Mouse (Mus musculus): ENCODE data around the gene Dpp6. TPM values are rescaled to one million over a fixed set of nuclear protein-coding genes. Genes with fewer than 3 reads are reported as not detected.
A peak's percentile ranks its signal among the peaks of the same experiment; 100 is the strongest.

The Dpp6 gene
- polyA plus RNA-seq, 2 experiments = 2.4 to 5.0 TPM

GRCm38 (mm10) chr5:27056436-27056835 lies 239.4 kb downstream of the Dpp6 start:
- ATAC-seq (ENCODE audit: low FRiP score, low read depth) (no peak), DNase-seq (ENCODE audit: low spot score) (no peak)
- 30% methylated on average over 5 of the region's 5 CpGs for WGBS
- no peaks in the 10 kb centered on the region for H3K9me3 ChIP-seq (ENCODE audit: control insufficient read depth, low read length)
- H3K4me3 ChIP-seq (replicated peaks; ENCODE audit: low read length) = no peak overlapping the region
- no peak overlapping the region for H3K27ac ChIP-seq (replicated peaks; ENCODE audit: low read depth, low read length)
- no peak for TF ChIP-seq POLR2A (IDR thresholded peaks at IDR 0.05; ENCODE audit: borderline replicate concordance, extremely low read depth, insufficient read depth, insufficient read length)
- H3K4me1 ChIP-seq (ENCODE audit: control insufficient read depth, insufficient read depth, low read length) = no peaks in the 10 kb centered on the region
- no peaks in the 10 kb centered on the region for H3K36me3 ChIP-seq (ENCODE audit: control insufficient read depth, insufficient read depth, low read length)
- no peak overlapping the region for H3K4me2 ChIP-seq (replicated peaks; ENCODE audit: low read depth, low read length, severe bottlenecking)
- no peak overlapping the region for H3K9ac ChIP-seq (ENCODE audit: low read depth, low read length, severe bottlenecking)
- H3K27me3 ChIP-seq (ENCODE audit: control insufficient read depth, insufficient read depth, low read length) = no peaks in the 10 kb centered on the region

DNA sequence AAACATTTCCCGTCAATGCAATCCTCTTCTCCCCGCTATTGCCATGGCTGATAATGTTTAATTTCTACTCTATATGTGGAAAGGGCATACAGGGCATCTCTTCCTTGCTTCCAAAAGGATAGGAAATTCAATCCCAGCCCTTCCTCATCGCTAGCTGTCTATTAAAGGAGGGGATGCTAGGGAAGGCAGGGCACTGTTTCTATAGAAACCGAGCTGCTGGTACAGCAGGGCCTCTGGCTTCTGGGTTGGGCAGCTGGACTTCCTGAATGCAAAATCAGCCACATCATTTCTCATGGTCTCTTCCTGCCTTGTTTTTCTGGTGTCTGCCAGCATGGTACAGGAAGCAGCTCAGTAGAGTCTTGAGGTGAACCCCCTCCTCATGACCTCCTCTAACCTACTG lies 243.1 kb downstream of the Dpp6 start:
- no peaks in the 10 kb centered on the region for H3K4me1 ChIP-seq (ENCODE audit: control insufficient read depth, insufficient read depth, low read length)
- no peak for TF ChIP-seq POLR2A (IDR thresholded peaks at IDR 0.05; ENCODE audit: borderline replicate concordance, extremely low read depth, insufficient read depth, insufficient read length)
- WGBS = 81% methylated on average over 4 of the region's 4 CpGs

DNA sequence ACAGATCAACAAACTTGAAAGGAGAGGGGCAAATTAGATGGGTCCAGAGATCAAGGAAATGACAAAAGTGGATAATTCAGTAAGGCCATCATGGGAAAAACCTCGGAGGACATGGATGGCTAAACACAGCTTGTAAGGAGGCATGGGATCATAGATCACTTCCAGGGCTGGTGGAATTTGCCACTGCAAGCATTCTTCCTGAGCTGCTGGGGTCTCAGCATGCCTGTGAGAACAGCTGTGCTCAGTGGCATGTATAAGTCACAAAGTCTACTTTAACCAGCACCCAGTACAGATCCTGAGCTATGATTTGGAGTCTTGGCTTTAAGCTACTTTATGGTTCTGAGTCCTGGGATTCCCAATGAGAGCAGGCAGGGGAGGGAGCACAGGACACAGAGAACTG lies 246.9 kb downstream of the Dpp6 start:
- H3K4me2 ChIP-seq (replicated peaks; ENCODE audit: low read depth, low read length, severe bottlenecking) = no peak overlapping the region
- 50% methylated on average over 1 of the region's 1 CpGs for WGBS
- no peaks in the 10 kb centered on the region for H3K4me1 ChIP-seq (ENCODE audit: control insufficient read depth, insufficient read depth, low read length)
- DNase-seq (ENCODE audit: low spot score) (no peak), ATAC-seq (ENCODE audit: low FRiP score, low read depth) (no peak)
- no peak overlapping the region for H3K4me3 ChIP-seq (replicated peaks; ENCODE audit: low read length)
- H3K27ac ChIP-seq (replicated peaks; ENCODE audit: low read depth, low read length) = no peak overlapping the region
- H3K27me3 ChIP-seq (ENCODE audit: control insufficient read depth, insufficient read depth, low read length) = no peaks in the 10 kb centered on the region
- H3K9ac ChIP-seq (ENCODE audit: low read depth, low read length, severe bottlenecking) = no peak overlapping the region
- no peaks in the 10 kb centered on the region for H3K9me3 ChIP-seq (ENCODE audit: control insufficient read depth, low read length)
- H3K36me3 ChIP-seq (ENCODE audit: control insufficient read depth, insufficient read depth, low read length) = no peaks in the 10 kb centered on the region
- TF ChIP-seq POLR2A (IDR thresholded peaks at IDR 0.05; ENCODE audit: borderline replicate concordance, extremely low read depth, insufficient read depth, insufficient read length) = no peak

More for the DNA sequence above, 243.1 kb downstream of the Dpp6 start:
- H3K4me2 ChIP-seq (replicated peaks; ENCODE audit: low read depth, low read length, severe bottlenecking) = no peak overlapping the region
- no peaks in the 10 kb centered on the region for H3K9me3 ChIP-seq (ENCODE audit: control insufficient read depth, low read length)
- DNase-seq (ENCODE audit: low spot score) (no peak), ATAC-seq (ENCODE audit: low FRiP score, low read depth) (no peak)
- H3K9ac ChIP-seq (ENCODE audit: low read depth, low read length, severe bottlenecking) = no peak overlapping the region
- no peak overlapping the region for H3K4me3 ChIP-seq (replicated peaks; ENCODE audit: low read length)
- no peaks in the 10 kb centered on the region for H3K27me3 ChIP-seq (ENCODE audit: control insufficient read depth, insufficient read depth, low read length)
- H3K36me3 ChIP-seq (ENCODE audit: control insufficient read depth, insufficient read depth, low read length) = no peaks in the 10 kb centered on the region
- no peak overlapping the region for H3K27ac ChIP-seq (replicated peaks; ENCODE audit: low read depth, low read length)

GRCm38 (mm10) chr5:27066837-27067236 lies 249.8 kb downstream of the Dpp6 start:
- H3K9ac ChIP-seq (ENCODE audit: low read depth, low read length, severe bottlenecking) = no peak overlapping the region
- no peaks in the 10 kb centered on the region for H3K36me3 ChIP-seq (ENCODE audit: control insufficient read depth, insufficient read depth, low read length)
- DNase-seq (ENCODE audit: low spot score) = no peak
- H3K4me3 ChIP-seq (replicated peaks; ENCODE audit: low read length) = no peak overlapping the region
- WGBS = 79% methylated on average over 4 of the region's 4 CpGs
- TF ChIP-seq POLR2A (IDR thresholded peaks at IDR 0.05; ENCODE audit: borderline replicate concordance, extremely low read depth, insufficient read depth, insufficient read length) = no peak
- H3K9me3 ChIP-seq (ENCODE audit: control insufficient read depth, low read length) = no peaks in the 10 kb centered on the region
- no peaks in the 10 kb centered on the region for H3K4me1 ChIP-seq (ENCODE audit: control insufficient read depth, insufficient read depth, low read length)
- no peak for ATAC-seq (ENCODE audit: low FRiP score, low read depth)
- H3K27me3 ChIP-seq (ENCODE audit: control insufficient read depth, insufficient read depth, low read length) = no peaks in the 10 kb centered on the region
- no peak overlapping the region for H3K27ac ChIP-seq (replicated peaks; ENCODE audit: low read depth, low read length)
- H3K4me2 ChIP-seq (replicated peaks; ENCODE audit: low read depth, low read length, severe bottlenecking) = no peak overlapping the region

DNA sequence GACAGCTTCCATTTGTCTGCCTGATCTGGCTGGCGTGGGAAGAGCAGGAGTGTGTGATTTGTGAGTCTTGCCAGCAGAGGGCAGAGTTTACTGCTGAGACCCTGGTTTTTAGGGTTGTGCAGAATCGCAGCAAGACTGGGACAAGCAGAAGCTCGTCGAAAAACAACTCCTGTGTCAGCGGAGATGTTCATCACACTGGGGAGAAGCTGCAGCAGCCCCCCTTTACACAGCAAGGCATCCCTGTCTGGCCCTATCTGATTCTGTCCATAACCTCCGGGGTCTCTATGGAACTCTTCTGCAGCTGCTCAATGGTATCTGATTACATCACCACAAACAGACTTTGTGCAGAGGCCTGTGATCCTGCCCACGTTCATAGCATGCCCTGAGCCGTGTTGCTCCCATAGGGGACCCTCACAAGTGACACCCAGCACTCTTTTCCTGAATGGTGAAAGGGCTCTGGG lies 258.2 kb downstream of the Dpp6 start:
- H3K27me3 ChIP-seq (ENCODE audit: control insufficient read depth, insufficient read depth, low read length) = no peaks in the 10 kb centered on the region
- TF ChIP-seq POLR2A (IDR thresholded peaks at IDR 0.05; ENCODE audit: borderline replicate concordance, extremely low read depth, insufficient read depth, insufficient read length) = no peak
- DNase-seq (ENCODE audit: low spot score) (peak; percentile 59), ATAC-seq (ENCODE audit: low FRiP score, low read depth) (0 out of 2 replicates have a peak, but pooled peaks have one; percentile 50)
- WGBS = 27% methylated on average over 8 of the region's 8 CpGs
- H3K4me2 ChIP-seq (replicated peaks; ENCODE audit: low read depth, low read length, severe bottlenecking) = no peak overlapping the region
- H3K4me1 ChIP-seq (ENCODE audit: control insufficient read depth, insufficient read depth, low read length) = no peaks in the 10 kb centered on the region
- H3K9me3 ChIP-seq (ENCODE audit: control insufficient read depth, low read length) = no peaks in the 10 kb centered on the region
- no peak overlapping the region for H3K9ac ChIP-seq (ENCODE audit: low read depth, low read length, severe bottlenecking)
- no peak overlapping the region for H3K27ac ChIP-seq (replicated peaks; ENCODE audit: low read depth, low read length)
- H3K4me3 ChIP-seq (replicated peaks; ENCODE audit: low read length) = no peak overlapping the region
- no peaks in the 10 kb centered on the region for H3K36me3 ChIP-seq (ENCODE audit: control insufficient read depth, insufficient read depth, low read length)

- Histone ChIP-seq H3K9me3 (ENCODE audit: control insufficient read depth, low read length) (no peaks in the 10 kb centered on the region), H3K27me3 (ENCODE audit: control insufficient read depth, insufficient read depth, low read length) (no peaks in the 10 kb centered on the region), H3K4me3 (replicated peaks; ENCODE audit: low read length) (no peak overlapping the region), H3K4me2 (replicated peaks; ENCODE audit: low read depth, low read length, severe bottlenecking) (no peak overlapping the region), H3K27ac (replicated peaks; ENCODE audit: low read depth, low read length) (no peak overlapping the region), H3K4me1 (ENCODE audit: control insufficient read depth, insufficient read depth, low read length) (no peaks in the 10 kb centered on the region), H3K9ac (ENCODE audit: low read depth, low read length, severe bottlenecking) (no peak overlapping the region), H3K36me3 (ENCODE audit: control insufficient read depth, insufficient read depth, low read length) (no peaks in the 10 kb centered on the region)
- no peak for TF ChIP-seq POLR2A (IDR thresholded peaks at IDR 0.05; ENCODE audit: borderline replicate concordance, extremely low read depth, insufficient read depth, insufficient read length)
- no peak for DNase-seq (ENCODE audit: low spot score)
- ATAC-seq (ENCODE audit: low FRiP score, low read depth) = no peak
- 50% methylated on average over 1 of the region's 1 CpGs for WGBS
Observed at GRCm38 (mm10) chr5:27076046-27076445, 259.0 kb downstream of the Dpp6 start.

All from limb, embryonic 14.5 days (tissue).